1 mouse cellular context compared by ENCODE assay signal in genomic region chr3:87982836-87983601, GRCm38 (mm10).
A peak's percentile ranks its signal among the peaks of the same experiment; 100 is the strongest.
TF ChIP-seq lines count a peak whose summit lies in the region.

No protein-coding gene starts in this region.

TF ChIP-seq in CH12.LX, 34 proteins besides CTCF, POLR2A, EP300 and RAD21 (continued from another document):
- TF ChIP-seq NELFE (IDR thresholded peaks at IDR 0.05; ENCODE audit: low read depth, low read length) = no peak
- TF ChIP-seq RCOR1 (conservative IDR thresholded peaks at IDR 0.05; ENCODE audit: low read depth, low read length) = no peak
- no peak for TF ChIP-seq ZC3H11A (IDR thresholded peaks at IDR 0.05; ENCODE audit: low read depth, low read length)
- TF ChIP-seq E2F4 (IDR thresholded peaks at IDR 0.05; ENCODE audit: insufficient replicate concordance, low read depth, low read length) = no peak
- no peak for TF ChIP-seq TBP (conservative IDR thresholded peaks at IDR 0.05; ENCODE audit: low read depth, low read length)
- TF ChIP-seq USF2 (conservative IDR thresholded peaks at IDR 0.05; ENCODE audit: low read depth, low read length) = no peak
- TF ChIP-seq MAFK (IDR thresholded peaks at IDR 0.05; ENCODE audit: insufficient replicate concordance, low read length) = no peak
- peak; percentile 75 for TF ChIP-seq CHD2 (IDR thresholded peaks at IDR 0.05; ENCODE audit: low read length)
- TF ChIP-seq MEF2A (IDR thresholded peaks at IDR 0.05; ENCODE audit: borderline replicate concordance, low read depth, low read length) = peak; percentile 70
- TF ChIP-seq CHD1 (IDR thresholded peaks at IDR 0.05; ENCODE audit: low read depth, low read length) = no peak
TF ChIP-seq in CH12.LX: peak in this region for 6.
